Mouse (Mus musculus): ENCODE data around the gene Lsamp.
A peak's percentile ranks its signal among the peaks of the same experiment; 100 is the strongest.

Lsamp gene

DNA sequence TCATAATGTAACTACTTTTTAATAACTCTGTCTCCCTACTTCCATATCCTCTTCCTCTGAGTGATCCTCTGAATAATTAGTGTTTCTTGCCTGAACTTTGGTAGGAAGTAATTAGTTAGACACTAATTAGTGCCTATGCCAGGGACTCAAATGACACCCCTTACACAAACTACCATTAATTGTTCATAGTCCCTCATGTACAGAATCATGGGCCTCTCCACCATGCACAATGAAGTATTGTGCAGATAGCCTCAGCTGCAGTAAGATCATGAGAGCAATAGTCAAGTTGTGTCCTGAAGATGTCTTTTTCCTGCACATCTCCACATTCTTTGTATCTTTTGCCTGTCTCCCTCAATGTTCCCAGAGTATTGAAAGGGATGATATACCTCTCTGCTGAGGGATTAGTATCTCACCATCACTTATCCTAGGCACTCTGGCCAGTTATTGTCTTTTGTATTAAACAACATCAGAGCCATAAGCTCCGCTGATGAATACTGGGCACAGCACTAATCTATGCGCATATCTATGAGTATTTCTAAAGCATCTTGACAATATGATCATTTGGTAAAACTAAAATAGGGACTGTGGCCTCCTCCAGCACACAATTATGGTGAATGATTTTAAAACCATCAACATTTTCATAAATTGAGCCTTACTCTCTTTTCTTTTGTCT is 1292.0 kb downstream of the Lsamp start:
- DNase-seq: no peak

DNA sequence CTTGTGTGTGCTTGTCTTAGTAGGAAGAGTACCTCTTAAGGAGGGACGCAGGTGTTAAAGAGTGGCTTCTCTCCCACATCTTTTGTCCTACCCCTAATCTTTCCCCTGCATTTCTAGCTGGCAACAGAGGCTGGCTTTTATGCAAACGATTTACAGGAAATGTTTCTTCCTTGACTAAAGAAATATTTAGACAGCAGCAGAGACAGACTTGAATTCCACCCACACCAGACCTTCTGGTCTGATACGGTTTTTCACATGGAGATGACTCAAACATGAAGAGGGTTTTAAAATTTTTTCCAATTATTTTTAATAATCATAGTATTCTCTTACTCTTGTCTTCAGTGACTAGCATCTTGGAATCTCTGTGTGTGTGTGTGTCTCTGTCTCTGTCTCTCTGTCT is 1333.8 kb downstream of the Lsamp start:
- no peak for DNase-seq

DNA sequence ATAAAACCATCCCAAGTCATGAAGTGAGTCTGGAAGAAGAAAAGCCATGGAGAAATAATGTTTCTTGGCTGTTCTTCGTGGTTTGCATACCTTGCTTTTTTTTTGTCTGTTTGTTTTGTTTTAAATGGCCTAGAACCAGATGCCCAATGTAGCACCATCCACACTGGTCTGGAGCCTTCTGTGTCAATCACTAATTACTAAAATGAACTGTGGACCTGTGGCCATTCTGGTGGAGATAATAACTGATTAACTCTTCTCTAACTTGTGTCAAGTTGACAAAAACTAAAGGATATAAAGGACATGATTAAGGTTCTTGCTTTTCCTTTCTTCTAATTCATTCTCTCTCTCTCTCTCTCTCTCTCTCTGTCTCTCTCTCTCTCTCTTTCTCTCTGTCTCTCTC is 1359.3 kb downstream of the Lsamp start:
- no peak for DNase-seq

DNA sequence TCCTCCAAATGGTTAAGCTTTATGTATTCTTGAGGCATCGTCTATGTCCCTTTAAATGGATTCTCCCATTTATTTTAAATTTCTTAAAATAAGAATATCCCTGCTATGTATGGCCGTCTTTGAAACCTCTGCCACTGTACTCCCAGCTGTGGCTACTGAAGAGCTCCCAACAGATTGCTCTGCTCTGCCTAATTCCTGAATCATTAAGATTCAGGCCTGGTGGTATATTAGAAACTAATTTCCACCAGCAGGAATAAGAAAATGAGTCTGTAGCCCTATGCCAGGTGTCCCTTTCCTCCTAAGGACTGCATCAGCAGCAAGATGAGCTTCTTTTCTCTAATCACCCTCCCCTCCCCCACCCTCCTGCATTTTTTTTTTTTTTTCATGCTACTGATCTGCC is 1381.0 kb downstream of the Lsamp start:
- DNase-seq: no peak

DNA sequence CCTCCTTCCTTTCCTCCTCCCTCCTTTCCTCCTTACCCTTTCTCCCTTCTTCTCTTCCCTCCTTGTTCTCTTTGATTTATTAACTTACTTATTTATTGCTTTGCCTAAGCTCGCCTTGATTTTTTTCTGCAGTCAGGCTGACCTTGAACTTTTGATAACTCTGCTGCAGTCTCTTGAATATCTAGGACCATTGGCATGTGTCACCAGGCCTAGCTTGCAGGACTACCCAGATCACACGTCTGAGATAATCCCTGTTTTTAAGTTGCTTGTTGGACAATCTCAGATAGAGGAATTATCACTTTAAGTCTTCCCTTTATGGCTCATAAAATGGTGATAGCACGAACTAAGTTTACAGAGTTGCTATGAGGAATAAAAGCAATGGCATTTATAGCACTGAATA is 1399.5 kb downstream of the Lsamp start:
- DNase-seq: no peak

DNA sequence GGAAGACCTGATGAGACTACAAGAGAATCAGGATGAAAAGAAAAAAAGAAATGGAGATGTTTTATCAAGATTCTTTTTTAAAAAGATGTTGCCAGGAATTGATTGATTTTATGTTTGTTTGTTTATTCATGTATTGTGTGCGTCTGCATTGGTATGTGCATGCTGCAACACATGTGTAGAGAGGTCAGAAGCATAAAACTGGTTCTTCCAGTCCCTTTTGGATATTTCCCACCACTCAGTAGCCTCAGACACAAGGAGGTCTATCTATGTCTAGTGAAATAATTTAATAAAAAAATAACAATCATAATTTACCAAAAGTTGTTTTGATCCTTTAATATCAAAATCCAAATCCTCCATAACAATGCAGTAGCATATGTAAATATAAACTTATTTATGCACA is 1400.1 kb downstream of the Lsamp start:
- no peak for DNase-seq

DNA sequence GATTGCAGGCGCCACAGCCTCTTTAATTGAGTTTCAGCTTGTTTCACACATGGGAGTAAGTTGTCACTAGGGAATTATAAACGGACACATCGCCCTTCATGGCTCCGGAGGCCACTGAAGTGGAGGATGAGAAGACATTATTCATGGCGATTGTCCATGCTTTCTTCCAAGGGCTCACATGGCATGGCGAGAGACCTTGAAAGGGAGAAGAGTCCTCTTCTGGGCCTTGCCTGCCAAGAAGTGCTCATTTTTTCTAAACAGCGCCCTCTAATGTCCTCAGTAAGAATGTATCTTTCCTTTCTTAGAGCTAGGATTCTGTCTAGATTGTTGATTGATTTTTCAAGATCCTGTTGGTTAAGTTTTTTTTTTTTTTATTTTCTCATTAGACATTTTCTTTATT is 1424.7 kb downstream of the Lsamp start:
- DNase-seq: no peak

DNA sequence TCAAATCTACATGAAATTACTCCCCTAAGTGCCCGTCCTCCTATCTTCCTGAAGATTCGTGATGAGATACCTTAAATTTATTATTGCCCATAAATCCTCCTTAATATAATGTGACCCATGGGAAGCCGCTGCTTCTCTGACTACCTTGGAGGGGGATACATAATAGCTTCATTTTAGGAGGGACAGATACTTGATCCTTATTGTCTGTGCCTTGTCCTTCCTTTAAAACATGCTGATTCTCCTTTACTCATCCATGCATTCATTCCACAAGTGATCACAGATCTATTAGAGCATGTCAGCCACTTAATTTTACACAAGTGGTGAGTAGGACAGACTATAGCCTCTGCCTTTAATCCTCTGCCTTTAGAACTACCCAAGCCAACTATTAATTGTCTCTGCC is 1426.5 kb downstream of the Lsamp start:
- no peak for DNase-seq

DNA sequence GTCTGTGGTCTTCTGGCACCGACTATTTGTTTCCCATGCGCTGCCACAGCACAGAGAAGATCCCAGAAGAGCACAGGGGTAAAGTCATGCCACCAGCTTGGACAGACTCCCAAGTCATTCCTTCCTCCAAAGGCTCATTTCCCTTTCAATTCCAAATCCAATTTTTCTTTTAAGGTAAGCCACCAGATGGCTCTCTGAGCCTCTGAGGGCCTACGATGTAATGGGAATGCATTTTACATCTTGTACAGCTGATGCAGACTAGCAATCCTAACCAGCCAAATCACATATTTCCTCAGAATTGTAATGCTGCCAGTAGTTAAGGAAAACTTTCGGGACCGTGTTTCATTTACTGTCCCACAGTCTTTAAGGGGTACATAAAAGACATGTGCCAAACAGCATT is 1433.2 kb downstream of the Lsamp start:
- DNase-seq: peak in 1 of 2 experiments; percentile 15

DNA sequence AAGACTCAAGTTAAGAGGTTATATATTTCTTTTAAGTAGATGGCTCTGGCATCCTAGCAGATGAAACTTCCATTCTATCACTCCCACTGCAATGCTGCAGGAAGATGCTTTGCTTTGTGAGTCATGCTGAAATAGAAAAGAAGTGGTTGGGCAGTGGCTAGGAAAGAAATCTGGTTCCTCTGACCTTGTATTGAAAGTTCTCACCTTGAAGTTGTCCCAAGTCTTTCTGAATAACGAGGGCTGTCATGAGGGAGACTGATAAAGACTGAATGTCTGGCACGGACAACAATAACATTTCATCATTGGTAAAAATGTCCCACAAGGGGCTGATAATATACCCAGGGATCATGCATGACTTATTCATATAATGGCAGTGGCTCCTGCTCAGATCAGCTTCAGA is 1483.2 kb downstream of the Lsamp start:
- DNase-seq: no peak

DNA sequence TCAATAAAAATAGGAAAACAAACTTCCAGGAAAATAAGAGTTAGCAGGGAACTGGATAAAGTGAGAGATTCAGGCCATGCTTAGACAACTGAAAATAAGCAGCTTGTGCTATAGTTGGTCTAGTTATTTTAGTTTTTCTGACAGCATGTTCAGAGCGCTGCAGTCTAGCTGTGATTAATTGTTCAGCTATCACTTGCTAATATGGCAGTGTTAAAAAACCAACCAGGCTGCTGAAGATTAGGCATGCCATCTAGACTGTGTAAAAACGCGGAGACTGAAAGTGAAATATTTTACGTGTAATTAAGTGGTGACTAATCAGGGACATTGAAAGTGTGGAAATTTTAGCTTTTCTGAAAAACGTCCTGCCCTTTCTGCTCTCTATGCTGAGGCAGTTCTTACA is 1494.5 kb downstream of the Lsamp start:
- DNase-seq: no peak

DNA sequence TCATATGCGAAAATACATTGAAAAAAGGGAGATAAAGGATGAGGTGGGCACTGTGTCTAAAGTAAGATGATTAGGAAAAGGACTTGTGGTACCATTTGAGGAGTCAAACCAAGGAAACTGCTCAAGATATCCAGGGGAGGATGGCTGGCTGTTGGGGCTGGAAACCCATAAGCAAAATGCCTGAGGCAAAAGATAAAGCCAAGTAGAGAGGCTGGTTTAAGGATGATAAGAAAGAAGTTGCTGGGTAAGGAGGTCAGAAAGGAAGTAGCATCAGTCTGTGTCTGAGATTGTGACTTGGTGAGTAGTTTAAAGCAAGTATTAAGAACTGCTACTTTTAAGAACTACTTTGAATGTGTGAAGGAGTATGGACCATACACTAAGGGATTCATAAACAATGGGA is 1497.7 kb downstream of the Lsamp start:
- DNase-seq: no peak

DNA sequence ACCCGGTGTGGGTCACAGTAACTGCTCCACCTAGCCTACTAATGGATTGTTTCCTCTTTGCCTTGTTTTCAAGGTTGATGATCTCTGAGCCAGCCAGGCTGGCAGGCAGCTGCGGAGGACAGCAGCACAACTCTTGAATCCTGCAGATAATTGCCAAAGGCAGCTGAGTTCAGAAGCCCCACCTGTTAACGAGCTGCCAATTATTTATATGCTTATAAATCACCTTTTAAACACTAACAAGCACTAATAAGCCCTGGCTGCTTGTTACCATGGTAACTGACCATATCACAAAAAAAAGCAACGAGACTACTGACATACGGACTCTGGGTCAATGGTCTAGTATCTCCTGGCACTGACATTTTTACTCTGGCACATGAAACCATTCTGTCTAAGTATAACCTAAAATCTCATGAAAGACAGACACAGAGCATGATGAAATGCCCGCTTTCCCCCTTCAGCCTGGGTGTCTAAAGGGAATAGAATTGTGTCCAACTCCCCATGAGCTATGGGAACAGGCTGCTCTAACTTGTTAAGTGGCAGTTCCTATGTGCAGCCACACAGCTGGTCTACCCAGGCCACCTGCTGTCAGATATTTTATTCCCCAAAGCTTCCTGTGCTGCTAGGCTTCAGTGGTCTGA is 1526.9 kb downstream of the Lsamp start:
- DNase-seq: no peak

DNA sequence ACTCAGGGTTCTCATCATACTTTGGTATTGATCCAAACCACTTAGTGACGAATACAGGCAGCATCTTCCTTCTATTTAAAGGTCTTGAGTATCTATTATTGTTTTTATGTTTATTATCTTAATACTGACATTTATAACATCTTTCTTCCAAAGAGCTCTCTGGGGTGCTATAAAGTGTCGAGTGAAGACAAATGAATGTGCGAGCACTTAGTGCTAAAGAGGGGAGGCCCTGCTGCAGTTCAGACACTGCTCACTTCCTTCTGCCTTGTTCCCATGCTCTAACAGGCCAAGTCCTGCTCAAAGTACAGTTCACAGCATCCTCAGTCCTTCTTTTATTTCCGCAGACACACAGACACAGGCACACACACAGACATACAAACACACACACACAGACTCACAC is 1537.4 kb downstream of the Lsamp start:
- DNase-seq: no peak

DNA sequence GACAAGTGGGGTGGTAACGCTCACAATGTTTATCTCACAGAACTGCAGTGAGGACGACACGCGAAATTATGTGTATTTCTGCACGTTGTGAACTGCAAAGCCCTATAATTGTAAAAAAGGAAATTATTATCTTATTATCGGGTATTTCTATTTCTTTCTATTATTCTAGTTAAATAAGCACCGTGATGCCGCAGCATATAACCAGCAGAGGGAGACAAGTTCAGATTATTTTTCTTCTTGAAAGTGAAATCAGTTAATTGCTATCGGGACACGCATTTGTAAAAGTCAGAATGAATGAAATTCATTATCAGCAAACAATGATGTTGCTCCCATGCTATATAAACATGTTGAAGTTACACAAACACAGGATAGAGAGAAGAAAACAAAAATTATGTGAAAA is 1540.1 kb downstream of the Lsamp start:
- peak; percentile 36 to 62 for DNase-seq

DNA sequence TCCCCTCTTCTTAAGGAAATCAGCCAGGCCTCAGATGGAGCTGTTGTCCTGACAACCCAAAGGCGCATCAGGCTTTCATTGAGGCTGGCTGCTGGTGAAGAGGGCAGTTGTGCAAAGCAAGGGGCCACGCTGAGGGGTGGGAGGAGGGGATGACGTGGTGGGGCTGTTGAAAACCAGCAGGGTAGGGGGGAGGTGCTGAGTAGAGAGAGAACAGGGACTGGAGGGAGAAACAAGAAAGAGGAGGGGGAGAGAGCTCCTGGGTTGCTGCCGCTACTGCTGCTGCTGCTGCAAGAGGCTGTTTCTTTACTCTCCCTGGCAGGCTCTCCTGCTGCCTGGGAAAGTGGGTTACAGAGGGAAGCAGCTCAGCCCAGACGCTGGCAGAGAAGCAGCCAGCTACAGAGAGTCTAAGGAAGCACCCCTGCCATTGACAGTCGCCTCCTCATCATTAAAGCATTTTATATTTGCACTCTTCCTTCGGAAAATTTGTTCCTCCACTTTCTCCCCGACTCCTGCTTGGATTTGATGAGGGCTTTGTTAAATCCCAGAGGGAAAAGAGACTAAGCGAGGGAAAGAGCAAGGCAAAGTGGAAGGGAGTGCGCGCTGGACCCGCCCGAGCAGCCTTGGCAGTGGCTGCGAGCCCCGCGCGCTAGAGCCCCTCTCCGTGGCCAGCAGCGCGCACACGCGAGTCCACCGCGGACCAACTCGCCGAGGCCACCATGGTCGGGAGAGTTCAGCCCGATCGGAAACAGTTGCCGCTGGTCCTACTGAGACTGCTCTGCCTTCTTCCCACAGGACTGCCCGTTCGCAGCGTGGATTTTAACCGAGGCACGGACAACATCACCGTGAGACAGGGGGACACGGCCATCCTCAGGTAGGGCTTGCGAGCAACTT is 1548.7 kb downstream of the Lsamp start:
- peak; percentile 62 to 68 for DNase-seq

DNA sequence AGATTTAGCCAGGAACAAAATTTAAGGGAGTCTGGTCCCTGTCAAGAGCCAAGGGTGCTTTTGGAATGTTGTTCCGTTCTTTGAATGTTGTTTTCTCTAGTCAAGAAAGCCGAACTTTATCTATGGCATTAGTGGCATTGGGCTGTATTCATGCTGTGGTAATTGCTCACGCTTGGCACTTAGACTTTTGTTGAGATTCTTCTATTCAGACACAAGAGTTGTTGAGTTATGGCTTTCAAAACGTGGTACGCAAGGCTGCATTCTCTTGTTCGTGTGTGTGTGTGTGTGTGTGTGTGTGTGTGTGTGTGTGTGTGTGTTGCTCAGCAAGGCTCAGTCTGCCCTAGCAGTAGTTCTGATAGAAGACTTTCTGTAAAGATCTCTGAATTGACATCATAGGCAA is 1549.5 kb downstream of the Lsamp start:
- peak; percentile 28 to 58 for DNase-seq

DNA sequence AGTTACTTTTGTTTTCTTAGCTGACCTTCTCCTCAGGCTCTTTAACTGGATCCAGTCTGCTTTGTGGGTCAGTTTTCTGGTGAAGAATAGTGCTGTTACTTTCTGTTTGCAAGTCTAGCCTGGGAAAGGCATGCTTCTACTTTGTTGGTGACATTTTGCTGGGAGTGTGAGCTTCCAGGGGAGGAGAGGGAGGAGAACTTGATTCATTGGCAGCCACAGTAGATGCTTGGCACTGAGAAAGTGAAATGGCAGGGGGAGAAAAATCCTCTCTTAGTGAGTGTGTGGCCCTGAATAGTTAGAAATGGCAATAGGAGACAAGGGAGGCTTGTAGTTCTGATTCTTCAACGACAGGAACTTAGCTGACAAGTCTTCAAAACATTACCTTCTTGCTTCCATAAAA is 1551.6 kb downstream of the Lsamp start:
- no peak for DNase-seq

DNA sequence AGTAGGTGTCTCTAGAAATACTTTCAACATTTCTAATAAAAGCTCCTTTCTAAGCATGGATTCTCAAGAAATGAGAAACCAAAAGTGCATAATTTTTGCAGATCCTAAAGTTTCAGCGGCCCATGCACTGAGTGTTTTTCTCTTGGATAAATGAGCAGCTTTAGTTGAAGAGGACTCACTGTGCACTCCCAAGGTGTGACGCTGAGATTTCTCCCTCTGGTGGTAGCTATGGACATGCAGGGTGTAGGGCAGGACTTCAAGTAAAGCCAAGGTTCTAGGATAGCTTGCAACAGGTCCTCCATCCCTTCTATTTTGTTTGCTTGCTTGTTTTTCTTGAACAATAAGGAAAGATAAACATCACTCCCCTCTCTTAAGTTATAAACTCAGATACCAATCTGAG is 1558.5 kb downstream of the Lsamp start:
- DNase-seq: no peak

DNA sequence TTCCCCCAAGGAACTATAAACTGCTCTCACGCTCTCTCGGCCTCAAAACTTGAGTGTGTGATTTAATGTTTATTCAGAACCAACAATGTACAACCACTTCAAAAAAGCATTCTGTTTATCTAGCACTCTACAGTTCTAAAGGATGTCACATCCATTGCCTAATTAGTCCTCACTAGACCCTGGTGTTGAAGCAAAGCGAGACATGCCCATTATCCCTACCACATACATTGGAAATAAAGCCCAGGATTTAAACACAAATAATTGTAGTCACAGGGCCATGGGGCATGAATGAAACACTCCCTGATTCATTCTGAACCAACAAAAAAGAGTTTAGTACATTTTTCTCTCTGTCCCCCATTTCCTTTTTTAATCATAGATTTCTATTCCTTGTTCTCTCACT is 1567.0 kb downstream of the Lsamp start:
- DNase-seq: no peak

DNA sequence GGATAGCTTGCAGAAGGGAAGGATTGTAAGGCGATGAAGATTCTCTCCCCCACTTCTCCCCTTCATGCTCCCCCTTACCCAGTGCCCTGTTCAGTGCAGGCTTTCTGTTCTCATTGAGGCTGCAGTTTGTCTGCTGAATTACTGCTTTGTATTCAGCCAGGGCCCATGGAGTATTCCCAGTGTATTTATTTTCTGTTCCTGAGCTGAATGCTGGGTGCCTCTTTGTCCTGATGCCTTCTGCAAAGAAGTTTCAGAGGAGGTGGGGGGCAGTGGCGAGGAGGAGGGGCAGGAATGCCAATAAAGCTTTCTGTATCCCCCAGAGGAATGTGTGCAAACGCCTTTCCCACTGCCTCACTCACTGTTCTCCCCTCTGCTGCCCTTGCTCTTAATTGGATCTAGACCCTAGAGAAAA is 1567.7 kb downstream of the Lsamp start:
- DNase-seq: no peak

DNA sequence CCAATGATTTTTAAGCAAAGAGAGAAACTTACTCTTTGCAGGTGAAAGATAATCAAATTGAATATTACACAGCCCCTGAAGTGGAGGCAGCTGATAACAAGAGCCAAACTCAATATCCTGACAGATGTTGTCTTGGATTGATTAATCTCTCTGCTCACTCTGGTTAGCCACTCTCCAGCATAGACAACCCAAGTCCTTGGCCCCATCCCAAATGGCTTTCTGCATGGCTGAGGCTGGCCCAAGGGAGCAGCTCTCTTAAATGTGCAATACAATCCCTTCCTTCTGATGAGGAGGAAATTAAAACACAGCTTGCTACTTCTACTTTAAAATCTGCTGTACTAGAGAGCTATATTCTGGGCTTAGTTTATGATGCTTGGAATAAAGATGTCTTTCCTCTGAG is 1572.9 kb downstream of the Lsamp start:
- peak; percentile 60 to 61 for DNase-seq

DNA sequence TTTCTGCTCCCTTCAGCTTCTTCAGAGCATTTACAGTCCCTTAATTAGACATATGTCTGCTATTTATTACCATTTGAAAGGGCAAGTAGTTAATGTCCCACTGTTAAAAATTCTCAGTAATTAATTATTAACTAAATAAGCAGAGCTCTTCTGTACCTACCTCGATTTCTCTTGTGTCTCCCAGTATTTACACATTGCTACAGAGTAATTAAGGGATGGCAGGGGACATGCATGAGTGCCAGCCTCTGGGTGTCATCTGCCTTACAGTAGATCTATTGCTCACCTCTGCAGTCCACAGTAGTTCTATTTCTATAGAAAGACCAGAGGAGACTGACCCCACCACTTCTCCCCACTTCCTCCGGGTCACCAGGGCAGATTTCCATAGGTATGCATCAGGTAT is 1581.1 kb downstream of the Lsamp start:
- DNase-seq: no peak

Data from cerebellum, postnatal 36 days (tissue).